In the genomic region with DNA sequence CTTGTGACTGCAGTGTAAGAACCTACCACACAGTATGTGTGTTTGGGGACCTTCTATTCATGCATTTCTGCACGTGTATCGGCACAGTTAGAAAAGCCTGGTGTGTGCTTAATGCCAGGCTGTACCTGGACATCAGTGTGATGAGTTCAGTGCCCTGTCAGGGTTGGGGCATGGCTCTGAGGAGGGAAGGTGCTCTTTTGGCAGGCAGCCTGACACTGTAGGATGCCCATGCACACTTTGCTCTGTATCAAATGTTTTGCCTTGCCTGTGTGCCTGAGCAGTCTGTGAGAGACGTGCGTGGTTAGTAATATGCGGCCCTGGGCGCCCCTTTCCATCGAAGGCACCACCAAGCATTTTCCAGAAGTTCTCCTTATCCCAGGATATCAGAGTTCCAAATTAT, we compare ENCODE assay signal across 20 mouse cellular contexts.
"Had no signal": no experiment of that assay in that cellular context is flagged by ENCODE, and none has a peak within 500 bp of the region (broad histone marks: within the 10 kb centered on the region; RNA-seq: fewer than 3 reads in every experiment).

No protein-coding gene starts in this region.

- DNase-seq: kidney, postnatal 14 days; kidney, postnatal 4 days; left cerebral cortex, postnatal 4 days; lung, adult 18-20 months; lung, postnatal 10 days; lung, postnatal 36 days; retina, postnatal 1 day; right cerebral cortex, postnatal 25 days; spleen, adult 18-20 months; thymus, postnatal 25 days had no signal

- H3K9ac ChIP-seq: limb, embryonic 13.5 days; liver, embryonic 12.5 days; liver, embryonic 15.5 days; lung, embryonic 15.5 days; midbrain, embryonic 13.5 days; neural tube, embryonic 13.5 days; stomach, embryonic 15.5 days had no signal

- ATAC-seq: liver, embryonic 12.5 days; midbrain, embryonic 13.5 days had no signal

- H3K27ac ChIP-seq: liver, embryonic 12.5 days; liver, embryonic 15.5 days; lung, embryonic 15.5 days; midbrain, embryonic 10.5 days; neural tube, embryonic 13.5 days; stomach, embryonic 15.5 days had no signal

- H3K36me3 ChIP-seq: limb, embryonic 13.5 days; liver, embryonic 15.5 days; lung, embryonic 15.5 days; midbrain, embryonic 13.5 days; neural tube, embryonic 13.5 days; stomach, embryonic 15.5 days had no signal

- H3K4me3 ChIP-seq: limb, embryonic 13.5 days; liver, embryonic 12.5 days; liver, embryonic 15.5 days; lung, embryonic 15.5 days; megakaryocyte, embryonic 14.5 days; midbrain, embryonic 10.5 days; midbrain, embryonic 13.5 days; myocyte; neural tube, embryonic 13.5 days; stomach, embryonic 15.5 days had no signal

- H3K27me3 ChIP-seq: limb, embryonic 13.5 days; liver, embryonic 12.5 days; liver, embryonic 15.5 days; megakaryocyte, embryonic 14.5 days; midbrain, embryonic 13.5 days; neural tube, embryonic 13.5 days; stomach, embryonic 15.5 days had no signal

- H3K9me3 ChIP-seq: limb, embryonic 13.5 days; liver, embryonic 12.5 days; liver, embryonic 15.5 days; lung, embryonic 15.5 days; megakaryocyte, embryonic 14.5 days; midbrain, embryonic 10.5 days; midbrain, embryonic 13.5 days; neural tube, embryonic 13.5 days; stomach, embryonic 15.5 days had no signal

- H3K4me2 ChIP-seq: limb, embryonic 13.5 days; liver, embryonic 12.5 days; liver, embryonic 15.5 days; lung, embryonic 15.5 days; midbrain, embryonic 13.5 days; neural tube, embryonic 13.5 days; stomach, embryonic 15.5 days had no signal
